Mouse (Mus musculus): ENCODE results near the gene Terf2. TPM values are rescaled to one million over a fixed set of nuclear protein-coding genes. Genes with fewer than 3 reads are reported as not detected.
"Not testable (repeated sequence)": the region's sequence is repeated elsewhere in the genome, so short reads cannot be mapped to it uniquely, and the experiment has no call there.

Terf2 gene
- total RNA-seq, 2 experiments from 2014 or later: 37.1 to 37.5 TPM

DNA sequence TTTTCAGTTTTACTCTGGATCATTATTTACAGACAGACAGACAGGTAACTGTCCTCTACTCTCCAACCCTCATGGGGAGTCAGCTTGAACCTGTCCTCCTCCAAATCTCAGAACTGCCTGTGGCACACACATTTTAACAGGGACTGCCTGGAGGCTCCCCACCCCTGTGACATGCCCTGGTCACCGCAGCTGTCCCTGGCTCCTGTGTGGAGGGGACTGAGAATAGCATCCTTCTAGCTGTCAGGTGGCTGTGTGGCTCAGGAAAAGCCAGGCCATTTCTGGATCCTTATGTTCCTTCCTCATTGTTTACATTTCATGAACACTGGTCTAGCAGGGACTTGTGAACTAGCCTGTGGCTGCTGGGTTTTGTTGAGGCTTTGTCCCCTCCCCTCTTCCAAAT lies 22.2 kb downstream of the Terf2 start:
- intact Hi-C loops (cut with DNase I): no loop called here
- no peak for DNase-seq (ENCODE audit: low spot score in 2 of 2)

DNA sequence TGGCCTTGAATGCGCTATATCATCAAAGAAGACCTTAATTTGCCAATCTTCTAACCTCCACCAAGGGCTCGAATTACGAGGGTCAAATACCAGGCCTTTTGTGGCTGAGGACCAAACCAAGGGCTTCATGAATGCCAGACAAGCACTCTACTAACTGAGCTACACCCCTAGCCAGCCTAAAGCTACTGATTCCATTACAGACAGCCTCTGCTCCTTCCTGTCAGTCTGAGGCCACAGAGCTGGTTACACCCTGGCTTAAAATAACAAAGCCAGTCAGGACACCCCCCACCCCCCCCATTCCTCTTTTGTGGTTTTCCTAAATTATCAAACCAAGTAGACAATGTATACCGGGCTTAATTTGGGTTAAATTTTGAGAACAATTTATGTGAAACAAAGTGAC lies 22.6 kb downstream of the Terf2 start:
- intact Hi-C loops (cut with DNase I): no loop called here

DNA sequence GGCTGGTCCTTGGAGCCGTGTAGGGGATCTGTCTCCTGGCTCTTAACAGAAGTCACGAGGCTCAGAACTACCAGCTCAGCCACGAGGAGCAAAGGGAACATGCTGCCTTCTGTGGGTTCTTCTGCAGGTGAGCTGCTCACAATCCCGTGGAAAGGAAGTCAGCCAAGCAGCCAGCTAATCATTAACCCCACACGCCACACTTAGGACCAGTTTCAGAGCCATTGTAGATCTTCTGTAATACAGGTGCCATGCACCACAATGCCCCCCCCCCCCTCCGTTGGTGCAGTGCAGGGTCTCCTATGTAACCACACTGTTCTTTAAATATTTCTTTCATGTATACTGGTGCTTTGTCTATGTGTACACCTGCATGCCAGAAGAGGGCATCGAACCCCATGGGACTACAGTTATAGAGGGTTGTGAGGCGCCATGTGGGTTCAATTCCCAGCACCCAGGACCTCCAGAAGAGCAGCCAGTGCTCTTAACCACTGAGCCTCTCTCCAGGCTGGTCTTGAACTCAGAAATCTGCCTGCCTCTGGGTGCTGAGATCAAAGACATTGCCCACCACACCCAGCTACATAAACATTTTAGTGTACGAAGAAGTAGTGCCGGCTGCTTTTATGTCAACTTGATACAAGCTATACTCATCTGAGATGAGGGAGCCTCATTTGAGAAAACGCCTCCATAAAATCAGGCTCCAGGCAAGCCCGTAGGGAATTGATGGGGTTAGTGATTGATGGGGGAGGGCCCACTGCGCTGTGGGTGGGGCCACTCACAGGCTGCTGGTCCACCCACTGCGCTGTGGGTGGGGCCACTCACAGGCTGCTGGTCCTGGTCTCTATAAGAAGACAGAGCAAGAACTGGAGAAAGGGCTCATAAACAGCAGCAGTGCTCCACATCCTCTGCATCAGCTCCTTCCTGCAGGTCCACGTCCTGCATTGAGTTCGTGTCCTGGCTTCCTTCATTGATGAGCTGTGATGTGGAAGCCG lies 30.5 kb downstream of the Terf2 start, which contains the start of gene Tmed6:
Gene Tmed6 (minus strand): TSS at position 134 of the 986 bp plus-strand sequence.
- no peak for DNase-seq (ENCODE audit: low spot score in 2 of 2)
- intact Hi-C loops (cut with DNase I): no loop called here

More for the DNA sequence above, 22.6 kb downstream of the Terf2 start:
- DNase-seq (ENCODE audit: low spot score in 2 of 2): no peak

DNA sequence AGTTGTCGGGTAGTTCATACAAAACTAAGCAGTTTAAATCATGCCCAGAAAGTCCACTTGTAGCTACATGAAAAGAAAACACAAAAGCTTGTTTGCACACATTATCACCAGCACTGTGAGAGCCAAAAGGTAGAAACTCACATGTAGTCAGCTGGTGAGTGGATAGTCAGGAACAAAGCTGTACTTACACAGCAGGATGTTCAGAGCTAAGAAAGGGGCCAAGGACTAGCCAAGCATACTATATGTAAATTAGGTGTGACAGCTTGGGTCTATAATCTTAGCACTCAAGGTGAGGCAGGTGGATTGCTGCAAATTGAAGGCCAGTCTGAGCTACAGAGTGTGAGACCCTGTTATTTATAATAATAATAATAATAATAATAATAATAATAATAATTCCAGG lies 33.7 kb downstream of the Terf2 start:
- intact Hi-C loops (cut with DNase I): no loop called here
- DNase-seq (ENCODE audit: low spot score in 2 of 2): no peak

DNA sequence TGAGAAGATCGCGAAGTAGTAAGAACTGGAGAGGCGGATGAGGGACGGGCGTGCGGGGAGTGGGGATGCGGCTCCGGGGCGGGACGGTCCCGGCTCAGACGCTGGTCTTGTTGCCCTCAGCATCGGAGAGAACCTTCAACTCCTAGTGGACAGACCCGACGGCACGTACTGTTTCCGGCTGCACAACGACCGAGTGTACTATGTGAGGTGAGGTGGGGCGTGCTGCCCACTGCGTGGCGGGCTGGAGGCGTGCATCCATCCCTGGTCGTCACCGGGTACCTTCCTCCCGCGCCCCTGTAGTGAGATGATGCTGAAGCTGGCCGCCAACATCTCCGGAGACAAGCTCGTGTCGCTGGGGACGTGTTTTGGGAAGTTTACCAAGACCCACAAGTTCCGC lies 39.4 kb downstream of the Terf2 start:
- intact Hi-C loops (cut with DNase I): no loop called here
- peak in 1 of 2 experiments; percentile 29 for DNase-seq (ENCODE audit: low spot score in 2 of 2)

DNA sequence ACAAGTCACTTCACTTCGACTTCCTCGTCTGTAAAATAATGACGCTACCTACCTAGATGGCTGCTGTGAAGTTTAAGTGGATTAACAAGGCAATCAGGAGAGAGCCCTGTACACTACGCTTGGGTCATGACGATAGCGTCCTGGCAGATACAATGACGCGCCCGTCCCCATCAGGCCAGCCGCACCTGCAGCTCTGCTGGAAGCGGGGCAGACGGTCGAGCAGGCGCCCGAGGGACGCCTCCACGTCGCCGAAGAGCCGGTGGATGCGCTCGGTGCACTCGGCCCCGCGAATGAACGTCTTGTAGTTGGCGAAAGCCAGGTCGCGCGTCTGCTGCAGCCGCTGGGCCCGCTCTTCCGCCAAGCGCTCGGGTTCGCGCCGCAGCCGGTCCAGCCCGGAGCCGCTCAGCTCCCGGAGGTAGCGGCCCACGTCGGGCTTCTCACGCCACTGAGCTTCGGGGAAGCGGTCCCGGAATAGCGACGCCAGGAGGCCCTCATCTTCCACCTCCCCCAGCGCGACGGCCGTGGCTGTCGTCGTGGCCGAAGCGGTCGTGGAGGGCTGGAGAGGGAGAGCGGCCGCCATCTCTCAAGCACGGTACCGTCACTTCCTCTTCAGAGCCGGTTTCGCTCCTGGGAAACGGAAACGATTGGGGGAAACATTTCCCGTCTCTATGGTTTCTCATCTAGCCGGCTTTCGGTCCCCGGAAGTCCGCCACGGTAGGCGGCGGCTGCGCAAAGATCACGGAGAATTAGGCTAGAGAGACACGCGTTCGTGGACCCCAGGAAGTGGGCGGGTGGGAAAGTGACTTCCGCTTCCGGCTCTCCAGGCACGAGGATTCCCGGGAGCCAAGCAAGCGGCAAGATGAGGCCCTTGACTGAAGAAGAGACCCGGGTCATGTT lies 40.0 kb downstream of the Terf2 start, which contains the start of the genes Cog8 and Nip7:
Gene Cog8 (minus strand): TSS at position 614 of the 897 bp plus-strand sequence.
Gene Nip7 (plus strand): TSS at position 802 of the 897 bp plus-strand sequence.
- intact Hi-C loops (cut with DNase I): no loop called here
- peak; percentile 96 to 97 for DNase-seq (ENCODE audit: low spot score in 2 of 2)

DNA sequence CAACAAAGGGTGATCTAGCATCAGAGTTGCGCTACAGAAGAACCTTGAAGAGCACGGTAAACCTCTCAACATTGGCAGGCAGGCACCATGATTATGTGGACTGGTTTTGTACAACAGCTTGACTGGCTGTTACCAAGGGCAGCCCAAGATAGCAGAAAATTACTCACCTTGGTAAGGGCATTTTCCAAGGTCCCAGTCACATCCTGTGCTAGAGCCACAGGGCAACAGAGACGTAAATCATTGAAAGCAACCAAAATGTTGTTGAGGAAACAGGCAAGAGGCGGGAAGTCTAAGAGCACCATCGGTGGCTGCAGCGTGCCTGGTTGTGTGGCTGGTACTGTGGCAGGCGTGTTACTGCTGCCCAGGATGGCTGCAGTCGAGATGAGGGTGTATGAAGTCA lies 44.3 kb downstream of the Terf2 start:
- intact Hi-C loops (cut with DNase I): no loop called here
- no peak for DNase-seq (ENCODE audit: low spot score in 2 of 2)

DNA sequence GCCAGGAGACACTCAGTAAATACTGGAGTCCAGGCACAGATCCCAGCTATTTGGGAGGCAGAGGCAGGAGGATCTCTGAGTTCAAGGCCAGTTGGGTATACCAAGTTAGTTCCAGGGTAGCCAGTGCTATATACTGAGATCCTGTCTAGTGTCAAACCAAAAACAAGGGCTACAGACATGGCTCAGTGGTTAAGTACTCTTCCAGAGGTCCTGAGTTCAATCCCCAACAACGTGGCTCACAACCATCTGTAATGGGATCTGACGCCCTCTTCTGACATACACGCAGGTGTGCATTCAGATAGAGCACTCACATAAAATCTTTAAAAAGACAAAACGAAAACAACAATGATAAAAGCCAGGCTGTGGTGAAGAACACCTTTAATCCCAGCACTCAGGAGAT lies 46.9 kb downstream of the Terf2 start:
- intact Hi-C loops (cut with DNase I): no loop called here
- no peak for DNase-seq (ENCODE audit: low spot score in 2 of 2)

DNA sequence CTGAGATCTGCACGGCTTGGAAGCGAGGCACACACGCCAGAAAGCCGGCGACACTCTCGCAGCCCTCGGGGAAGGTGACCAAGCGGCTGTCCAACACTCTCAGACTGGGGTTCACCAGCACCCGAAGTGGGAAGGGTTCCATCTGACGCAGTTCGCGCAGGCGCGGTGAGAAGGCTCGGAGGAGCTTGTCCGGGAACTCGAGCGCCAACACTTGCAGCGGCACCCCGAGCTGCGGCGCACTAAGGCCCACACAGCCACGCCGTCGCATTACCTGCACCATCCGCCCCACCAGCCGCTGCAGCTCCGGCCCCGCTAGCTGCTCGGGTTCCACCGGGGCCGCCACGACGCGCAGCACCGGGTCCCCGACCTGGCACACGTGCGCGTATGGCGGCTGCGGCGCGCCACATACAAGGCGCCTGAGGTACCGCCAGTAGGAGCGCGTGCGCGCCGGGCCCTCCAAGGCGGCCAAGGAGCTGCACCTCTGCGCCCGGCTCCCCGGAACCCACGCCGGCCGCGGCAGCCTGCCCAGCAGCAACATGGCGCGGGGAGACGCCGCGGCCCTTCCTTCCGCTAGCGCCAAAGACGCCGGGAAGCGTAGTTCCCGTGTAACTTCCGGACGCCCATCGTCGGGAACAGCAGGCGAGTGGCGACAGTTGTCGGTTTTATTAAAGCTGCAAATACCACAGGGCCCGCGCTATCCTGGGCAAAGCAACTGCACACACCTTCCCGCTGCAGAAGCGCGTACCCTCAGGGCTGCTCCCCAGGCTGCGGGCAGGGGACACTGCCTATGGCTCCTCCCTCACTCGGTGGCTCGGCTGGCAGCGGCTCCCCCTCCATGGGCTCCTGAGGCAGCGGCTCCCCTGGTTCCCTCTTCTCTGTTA lies 48.0 kb downstream of the Terf2 start, which contains the start of gene Pdf:
Gene Pdf (minus strand): TSS at position 554 of the 881 bp plus-strand sequence.
- peak; percentile 85 to 88 for DNase-seq (ENCODE audit: low spot score in 2 of 2)
- intact Hi-C loops (cut with DNase I): no loop called here

DNA sequence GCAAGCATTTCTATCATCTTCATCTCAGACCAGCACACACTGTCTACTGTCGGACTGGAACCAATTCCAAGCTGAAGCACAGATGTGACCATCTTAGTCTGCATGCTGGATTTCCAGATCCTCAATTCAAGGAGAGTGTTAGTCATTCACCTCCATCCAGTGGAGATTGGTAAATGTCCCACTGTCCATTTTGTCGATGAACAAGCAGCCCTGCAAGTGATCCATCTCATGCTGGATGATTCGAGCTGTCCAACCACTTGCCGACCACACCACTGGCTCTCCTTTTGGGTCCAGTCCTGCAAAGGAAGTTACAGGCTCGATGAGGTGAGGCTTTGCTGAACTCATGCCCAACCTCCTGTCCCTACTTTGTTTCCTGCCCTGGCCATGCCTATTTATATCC lies 49.4 kb downstream of the Terf2 start:
- no peak for DNase-seq (ENCODE audit: low spot score in 2 of 2)
- intact Hi-C loops (cut with DNase I): no loop called here

DNA sequence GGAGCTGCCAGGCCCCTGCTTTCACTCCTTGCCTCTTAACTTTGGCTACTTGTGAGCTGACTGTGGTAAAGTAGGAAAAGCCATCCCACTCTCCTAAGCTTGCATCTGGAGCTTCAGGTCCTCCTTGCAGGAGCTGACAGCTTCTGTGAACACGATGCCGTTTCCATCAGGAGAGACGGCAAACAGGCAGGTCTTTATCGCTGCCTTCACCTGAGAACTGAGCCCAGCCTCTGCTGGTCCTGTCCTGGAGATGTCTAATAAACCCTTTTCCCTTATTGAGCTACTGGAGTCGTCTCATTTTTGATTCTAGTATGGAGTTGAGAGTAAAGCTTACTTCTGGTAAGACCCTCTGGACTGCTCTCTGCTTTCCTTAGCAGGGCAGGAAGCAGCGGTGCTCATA lies 50.9 kb downstream of the Terf2 start:
- intact Hi-C loops (cut with DNase I): no loop called here
- DNase-seq (ENCODE audit: low spot score in 2 of 2): no peak

DNA sequence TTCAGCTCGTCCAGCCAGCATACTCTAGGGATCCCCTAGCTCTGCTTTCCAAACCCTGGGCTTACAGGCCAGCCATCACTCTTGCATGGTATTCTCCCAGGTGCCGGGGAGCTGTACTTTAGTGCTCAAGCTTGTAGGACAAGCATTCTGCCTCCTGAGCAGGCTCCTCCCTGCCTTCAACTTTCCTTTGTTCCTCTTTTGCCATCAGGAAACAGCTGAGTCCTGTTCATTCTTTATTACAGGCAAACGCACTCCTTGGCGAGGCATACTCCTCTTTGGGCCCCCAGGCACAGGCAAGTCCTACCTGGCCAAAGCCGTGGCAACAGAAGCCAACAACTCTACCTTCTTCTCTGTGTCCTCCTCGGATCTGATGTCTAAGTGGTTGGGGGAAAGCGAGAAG lies 55.7 kb downstream of the Terf2 start:
- intact Hi-C loops (cut with DNase I): no loop called here
- no peak for DNase-seq (ENCODE audit: low spot score in 2 of 2)

DNA sequence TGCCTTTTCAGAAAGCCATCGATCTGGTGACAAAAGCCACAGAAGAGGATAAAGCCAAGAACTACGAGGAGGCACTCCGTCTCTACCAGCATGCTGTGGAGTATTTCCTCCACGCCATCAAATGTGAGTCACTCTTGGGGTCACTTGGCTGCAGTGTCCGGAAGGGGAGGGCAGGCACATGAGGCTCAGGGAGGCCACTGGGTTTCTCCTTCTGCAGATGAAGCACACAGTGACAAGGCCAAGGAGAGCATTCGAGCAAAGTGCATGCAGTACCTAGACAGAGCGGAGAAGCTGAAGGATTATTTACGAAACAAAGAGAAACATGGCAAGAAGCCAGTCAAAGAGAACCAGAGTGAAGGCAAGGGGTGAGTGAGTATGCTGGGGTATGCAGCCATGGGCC lies 59.7 kb downstream of the Terf2 start:
- DNase-seq (ENCODE audit: low spot score in 2 of 2): no peak
- intact Hi-C loops (cut with DNase I): loop anchor here (10.0 kb wide), 1 partner anchor 352 kb away; the partner anchor contains the start of gene Tango6

DNA sequence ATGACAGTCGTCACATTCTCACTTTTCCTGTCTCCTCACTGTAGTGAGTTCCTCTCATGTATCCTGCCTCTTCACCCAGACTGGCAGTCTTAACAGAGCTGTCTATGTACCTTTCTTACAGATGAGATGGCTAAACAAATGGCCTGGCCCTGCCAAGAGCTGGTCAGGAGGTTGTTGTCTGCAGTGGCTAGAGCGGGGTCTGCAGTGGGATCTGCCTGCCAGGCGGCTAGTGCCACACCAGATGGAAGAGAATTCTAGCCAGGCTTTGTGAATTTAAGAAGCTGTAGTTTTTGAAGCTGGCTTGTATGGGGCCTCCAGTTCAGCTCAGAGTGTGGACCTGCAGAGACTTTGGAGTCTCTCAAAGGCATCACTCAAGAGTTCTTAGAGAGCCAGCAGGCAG lies 60.7 kb downstream of the Terf2 start:
- intact Hi-C loops (cut with DNase I): loop anchor here (10.0 kb wide), 1 partner anchor 351 kb away; the partner anchor contains the start of gene Tango6
- no peak for DNase-seq (ENCODE audit: low spot score in 2 of 2)

DNA sequence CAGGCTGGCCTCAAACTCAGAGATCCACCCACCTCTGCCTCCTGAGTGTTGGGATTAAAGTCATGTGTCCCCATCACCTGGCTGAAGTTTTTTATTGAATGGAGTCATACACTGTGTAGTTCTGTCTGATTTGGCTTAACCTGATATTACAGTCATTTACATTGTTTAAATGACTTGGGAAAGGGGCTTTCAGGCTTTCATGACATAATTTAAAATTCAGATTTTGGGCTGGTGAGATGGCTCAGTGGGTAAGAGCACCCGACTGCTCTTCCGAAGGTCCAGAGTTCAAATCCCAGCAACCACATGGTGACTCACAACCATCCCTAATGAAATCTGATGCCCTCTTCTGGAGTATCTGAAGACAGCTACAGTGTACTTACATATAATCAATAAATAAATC lies 62.7 kb downstream of the Terf2 start:
- DNase-seq (ENCODE audit: low spot score in 2 of 2): not testable (repeated sequence)
- intact Hi-C loops (cut with DNase I): loop anchor here (10.0 kb wide), 1 partner anchor 349 kb away; the partner anchor contains the start of gene Tango6

DNA sequence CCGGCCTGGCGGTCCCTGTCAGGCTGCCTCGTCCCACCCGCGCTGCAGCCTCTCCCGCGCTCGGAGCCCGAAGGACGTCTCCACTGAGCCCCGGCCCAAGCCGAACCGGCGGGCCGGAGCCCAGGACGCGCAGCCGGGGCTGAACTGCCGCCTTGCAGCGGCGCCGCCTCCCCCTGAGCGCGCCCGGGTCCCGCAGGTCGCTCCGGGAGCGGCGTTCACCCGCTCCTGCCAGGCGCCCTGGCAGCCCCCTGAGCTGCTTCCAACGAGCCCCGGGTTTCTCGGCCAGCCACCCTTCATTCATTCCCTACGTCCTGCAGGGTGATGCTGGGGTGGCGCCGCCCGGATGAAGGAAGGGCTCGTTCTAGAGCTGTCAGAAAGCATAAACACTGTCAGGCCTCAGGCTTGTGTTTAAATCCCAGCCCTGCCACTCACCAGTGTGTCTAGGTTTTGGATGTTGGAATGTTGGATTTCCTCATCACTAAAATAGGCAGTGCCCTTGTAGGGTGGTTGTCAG lies 64.7 kb downstream of the Terf2 start:
- intact Hi-C loops (cut with DNase I): loop anchor here (10.0 kb wide), 1 partner anchor 347 kb away; the partner anchor contains the start of gene Tango6

DNA sequence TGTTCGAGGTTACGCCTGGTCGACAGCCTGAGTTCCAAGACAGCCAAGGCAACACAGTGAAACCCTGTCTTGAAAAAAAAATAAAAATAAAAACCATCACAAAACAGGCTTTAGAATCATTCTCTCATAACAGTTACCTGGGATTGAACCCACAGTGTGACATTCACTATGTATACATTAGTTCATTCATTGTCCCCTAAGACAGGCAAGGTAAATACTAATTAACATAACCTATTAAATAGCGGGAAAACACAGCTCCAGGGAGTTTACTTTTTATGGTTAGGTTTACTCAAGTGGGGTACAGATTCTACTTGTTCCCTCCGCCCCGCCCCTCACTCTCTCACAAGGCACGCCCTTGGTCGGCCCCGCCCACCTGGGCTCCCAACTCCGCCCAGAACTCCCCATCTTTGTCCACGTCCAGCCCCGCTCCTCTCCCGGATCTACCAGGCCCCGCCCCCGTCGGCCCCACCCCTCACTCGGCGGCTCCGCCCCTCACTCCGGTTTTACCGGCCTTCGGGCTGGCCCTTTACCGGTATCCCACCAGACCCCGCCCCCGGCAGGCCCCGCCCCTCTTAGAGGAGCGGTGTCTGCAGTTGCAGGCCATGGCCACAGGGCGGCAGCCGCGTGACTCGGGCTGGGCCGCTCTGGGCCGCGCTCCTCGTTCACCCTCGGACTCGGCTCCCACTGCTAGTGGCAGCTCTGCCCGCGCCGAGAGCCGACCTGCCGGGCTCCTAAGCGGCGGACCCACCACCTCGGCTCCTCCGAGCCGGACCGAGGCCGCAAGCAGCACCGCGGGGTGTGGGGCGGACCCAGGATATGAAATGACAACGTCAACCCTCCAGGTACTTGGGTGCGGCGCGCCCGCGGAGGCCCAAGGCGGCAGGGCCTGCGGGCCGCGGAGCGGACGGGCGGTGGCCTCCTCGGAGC lies 65.4 kb downstream of the Terf2 start, which contains the start of gene Vps4a:
Gene Vps4a (plus strand): TSS at position 573 of the 927 bp plus-strand sequence.
- intact Hi-C loops (cut with DNase I): loop anchor here (10.0 kb wide), 1 partner anchor 346 kb away; the partner anchor contains the start of gene Tango6
- peak; percentile 95 for DNase-seq (ENCODE audit: low spot score in 2 of 2)

More for the DNA sequence above, 64.7 kb downstream of the Terf2 start:
- peak in 1 of 2 experiments; percentile 16 for DNase-seq (ENCODE audit: low spot score in 2 of 2)
